Mouse (Mus musculus) thymus, postnatal 25 days (tissue): Measurements from ENCODE around the gene Cyb561d2.
"Not testable (repeated sequence)": the region's sequence is repeated elsewhere in the genome, so short reads cannot be mapped to it uniquely, and the experiment has no call there.

Experiments
- DNase-seq: peaks from one replicate; pipeline ENCODE4 v3.0.0; 2022

Cyb561d2 gene

GRCm38 (mm10) chr9:107541474-107542351 is at the start of gene Cyb561d2, which contains the start of gene Nprl2:
TSS of gene Cyb561d2 (minus strand) at chr9:107542193.
TSS of gene Nprl2 (plus strand) at chr9:107542226.
- peak; percentile 97 for DNase-seq

GRCm38 (mm10) chr9:107590773-107591060 is 48.7 kb upstream of the Cyb561d2 start:
- no peak for DNase-seq

DNA sequence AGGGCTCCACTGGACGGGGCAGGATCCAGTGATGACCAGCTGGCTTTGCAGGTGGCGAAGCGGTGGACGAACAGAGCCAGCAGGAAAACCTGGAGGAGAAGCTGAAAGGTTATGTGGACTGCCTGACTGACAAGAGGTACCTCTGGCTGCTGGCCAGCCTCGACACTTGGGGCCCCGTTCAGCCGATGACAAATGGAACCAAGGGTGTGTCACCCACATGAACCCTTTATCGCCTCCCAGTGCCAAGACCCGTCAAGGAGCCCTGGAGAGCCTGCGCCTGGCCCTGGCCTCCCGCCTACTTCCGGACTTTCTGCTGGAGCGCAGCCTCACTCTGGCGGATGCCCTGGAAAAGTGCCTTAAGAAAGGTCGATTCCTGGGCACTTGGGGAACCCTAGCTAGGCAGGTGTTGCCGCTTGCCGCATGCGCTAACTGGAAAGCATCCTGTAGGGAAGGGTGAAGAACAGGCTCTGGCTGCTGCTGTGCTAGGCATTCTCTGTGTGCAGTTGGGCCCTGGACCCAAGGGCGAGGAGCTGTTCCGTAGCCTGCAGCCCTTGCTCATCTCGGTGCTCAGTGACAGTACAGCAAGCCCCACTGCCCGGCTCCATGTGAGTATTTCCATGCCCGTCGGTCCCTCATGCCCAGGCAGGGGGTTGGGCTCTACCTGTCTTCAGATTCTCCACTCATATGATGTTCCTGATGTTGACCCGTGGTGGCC is 48.2 kb upstream of the Cyb561d2 start:
- DNase-seq = no peak

GRCm38 (mm10) chr9:107587833-107588639 is 46.0 kb upstream of the Cyb561d2 start:
- DNase-seq = no peak

DNA sequence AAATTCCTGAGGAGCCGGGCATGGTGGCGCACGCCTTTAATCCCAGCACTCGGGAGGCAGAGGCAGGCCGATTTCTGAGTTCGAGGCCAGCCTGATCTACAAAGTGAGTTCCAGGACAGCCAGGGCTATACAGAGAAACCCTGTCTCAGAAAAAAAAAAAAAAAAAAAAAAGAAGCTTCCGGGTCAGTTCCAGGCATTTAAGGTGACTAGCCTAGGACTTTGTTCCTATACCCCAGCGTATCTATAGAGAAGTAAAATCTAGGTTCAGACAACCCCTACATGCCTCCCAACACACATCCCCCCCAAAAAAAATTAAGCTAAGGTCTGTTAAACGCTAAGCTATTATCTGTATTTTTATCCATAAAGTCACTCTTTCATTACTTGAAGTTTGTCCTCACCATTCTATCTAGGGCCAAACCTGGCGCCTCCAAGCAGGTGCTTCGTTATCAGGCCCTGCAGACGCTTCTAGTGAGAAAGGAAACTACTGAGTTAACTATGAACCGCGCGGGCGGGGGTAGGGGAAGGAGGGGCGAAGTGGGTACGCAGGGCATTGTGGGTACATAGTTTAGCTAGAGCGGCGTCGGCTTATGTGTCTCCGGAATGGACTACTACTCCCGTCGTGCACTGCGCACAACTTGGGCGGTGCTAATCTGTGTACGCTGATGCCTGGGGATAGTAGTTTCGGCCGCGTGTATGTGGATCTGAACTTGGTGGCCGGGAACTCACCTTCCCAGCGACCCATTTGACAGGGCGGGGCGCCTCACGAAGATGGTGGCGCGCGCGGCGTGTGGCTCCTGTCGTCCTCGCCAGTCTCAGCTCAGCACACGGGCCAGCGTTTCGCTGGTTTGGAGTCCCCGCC is 45.2 kb upstream of the Cyb561d2 start, which contains the start of gene Ifrd2:
Ifrd2 (plus strand) TSS at position 669 of the 859 bp plus-strand sequence.
- peak; percentile 96 for DNase-seq

GRCm38 (mm10) chr9:107586504-107586903 is 44.5 kb upstream of the Cyb561d2 start:
- DNase-seq = no peak

GRCm38 (mm10) chr9:107583174-107583573 is 41.2 kb upstream of the Cyb561d2 start:
- no peak for DNase-seq

- DNase-seq = no peak
Observed at GRCm38 (mm10) chr9:107582509-107583062, 40.6 kb upstream of the Cyb561d2 start.

DNA sequence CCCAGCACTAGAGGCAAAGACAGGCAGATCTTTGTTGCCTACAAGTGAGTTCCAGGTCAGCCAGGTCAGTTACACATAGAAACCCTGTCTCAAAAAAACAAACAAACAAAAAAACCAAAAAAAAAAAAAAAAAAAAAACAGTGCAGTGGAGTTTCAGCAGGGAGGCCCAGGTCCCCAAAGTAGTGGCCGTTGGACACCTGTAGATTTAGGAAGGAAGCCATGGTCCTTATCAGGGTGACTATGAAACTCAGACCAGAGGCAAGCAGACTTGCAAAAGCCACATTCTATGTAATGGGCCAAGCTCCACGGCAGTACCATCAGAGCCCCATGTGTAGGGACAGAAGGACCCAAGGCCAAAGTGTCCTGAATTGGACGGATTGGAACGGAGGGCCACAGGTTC is 39.6 kb upstream of the Cyb561d2 start:
- no peak for DNase-seq

DNA sequence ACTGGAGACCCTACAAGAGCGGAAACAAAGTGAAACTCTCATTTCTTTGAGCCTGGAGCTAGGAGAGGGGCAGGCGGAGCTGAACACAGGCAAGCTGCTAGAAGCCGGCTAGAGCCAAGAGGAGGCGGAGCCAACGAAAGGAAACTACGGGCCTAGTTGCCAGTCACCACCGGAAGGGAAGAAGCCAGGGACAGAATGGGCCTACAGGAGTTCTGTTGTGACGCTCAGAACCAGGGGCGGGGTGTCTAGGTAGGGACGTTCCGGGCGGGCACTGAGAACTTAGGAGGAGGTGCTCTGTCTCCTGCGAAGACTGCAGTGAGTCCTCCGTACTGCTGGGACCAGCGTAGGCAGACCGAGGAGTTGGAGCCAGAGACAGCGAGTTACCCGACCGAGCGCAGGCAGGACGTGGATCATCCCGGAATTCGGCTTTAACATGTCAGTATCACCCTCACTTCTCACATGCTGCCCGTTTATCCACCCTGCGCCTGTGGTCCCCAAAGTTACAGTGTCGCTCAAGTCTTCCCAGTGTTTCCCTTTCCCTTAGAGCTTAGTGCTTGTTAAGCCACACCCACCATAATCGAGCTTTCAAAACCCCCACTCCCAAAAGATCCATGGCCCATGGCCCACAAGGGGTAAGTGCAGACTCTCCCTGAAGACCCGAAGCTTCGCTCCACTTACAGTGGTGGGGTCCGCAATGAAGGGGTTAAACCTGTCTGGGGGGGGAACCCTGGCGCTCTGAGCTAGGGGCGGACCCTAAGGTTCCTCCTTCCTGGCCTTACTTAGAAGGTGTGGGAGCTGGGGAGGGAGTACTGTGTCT is 38.7 kb upstream of the Cyb561d2 start, which contains the start of gene Hyal3:
Hyal3 (plus strand) TSS at position 318 of the 817 bp plus-strand sequence.
- DNase-seq = peak; percentile 87

- DNase-seq = no peak
Observed at GRCm38 (mm10) chr9:107579023-107579900, 37.3 kb upstream of the Cyb561d2 start.

GRCm38 (mm10) chr9:107578587-107578986 is 36.6 kb upstream of the Cyb561d2 start, which contains the start of gene Naa80:
TSS of gene Naa80 (plus strand) at chr9:107578887.
- no peak for DNase-seq

- no peak for DNase-seq
Observed at GRCm38 (mm10) chr9:107577871-107578270, 35.9 kb upstream of the Cyb561d2 start.

DNA sequence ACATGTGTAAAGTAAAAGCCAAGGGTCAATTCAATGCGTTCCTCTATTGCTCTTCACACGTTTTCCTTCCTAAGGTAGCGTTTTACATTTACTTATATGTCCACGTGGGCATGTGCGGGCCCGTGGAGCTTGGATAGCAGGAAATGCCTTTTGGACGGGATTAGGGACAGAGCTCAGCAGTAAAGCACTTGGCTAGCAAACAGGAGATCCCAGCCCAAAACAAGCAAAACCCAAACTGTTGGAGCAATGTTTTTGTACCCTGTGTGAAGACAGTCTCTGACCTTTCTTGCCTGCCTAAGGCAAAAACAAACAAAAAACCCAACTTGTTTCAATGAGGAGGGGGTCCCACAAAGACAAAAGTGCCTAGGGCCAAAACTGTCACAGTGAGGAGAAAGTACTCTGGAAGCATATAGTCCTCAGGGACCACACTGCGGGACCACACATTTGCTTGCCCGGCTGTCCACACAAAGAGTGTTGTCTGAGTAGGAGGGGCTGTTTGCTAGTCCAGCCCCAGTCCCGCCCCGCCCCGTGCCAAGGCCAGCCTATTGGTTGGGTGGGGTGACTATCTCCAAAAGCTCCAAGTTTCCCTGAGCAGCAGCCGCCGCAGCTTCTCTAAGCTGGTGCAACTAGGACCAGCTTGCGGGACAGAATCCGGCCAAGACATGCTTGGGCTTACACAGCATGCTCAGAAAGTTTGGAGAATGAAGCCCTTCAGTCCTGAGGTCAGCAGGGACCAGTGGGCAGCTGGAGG is 34.5 kb upstream of the Cyb561d2 start, which contains the start of gene Hyal1:
Hyal1 (plus strand) TSS at position 571 of the 751 bp plus-strand sequence.
- DNase-seq = no peak

DNA sequence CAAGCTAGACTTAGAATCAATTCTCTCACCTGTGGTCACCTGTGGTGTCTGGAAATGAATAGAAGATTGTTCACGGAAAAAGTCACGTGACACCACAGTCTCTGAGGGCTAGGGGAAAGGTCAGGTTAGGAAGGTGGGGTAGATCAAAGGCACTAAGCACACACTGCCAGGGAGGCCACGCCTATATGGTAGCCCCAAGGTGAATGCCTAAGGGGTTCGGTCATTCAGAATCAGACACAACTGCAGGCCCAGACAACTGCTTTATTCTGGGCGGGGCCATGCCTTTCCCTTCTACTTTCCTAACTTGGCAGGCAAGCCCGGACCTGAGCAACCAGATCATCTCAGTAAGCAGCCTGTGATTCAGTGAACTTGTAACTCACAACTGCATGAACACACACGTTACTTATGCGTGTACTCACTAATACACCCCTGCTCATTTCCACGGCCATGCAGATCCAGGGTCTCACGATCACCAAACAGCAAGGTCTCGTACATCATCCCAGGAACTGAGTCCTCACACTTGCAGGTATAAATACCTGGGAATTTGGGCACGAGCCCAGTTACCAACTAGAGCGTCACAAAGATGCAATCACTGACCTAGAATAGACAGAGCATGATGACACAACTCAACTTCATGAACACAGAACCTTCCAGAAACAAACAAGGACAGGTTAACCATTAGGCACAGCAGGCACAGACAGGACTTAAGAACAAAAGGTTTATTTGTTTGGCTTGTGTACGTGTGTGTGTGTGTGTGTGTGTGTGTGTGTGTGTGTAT is 33.8 kb upstream of the Cyb561d2 start:
- DNase-seq = no peak

- not testable (repeated sequence) for DNase-seq
Observed at GRCm38 (mm10) chr9:107573774-107574173, 31.8 kb upstream of the Cyb561d2 start.

- no peak for DNase-seq
Observed at GRCm38 (mm10) chr9:107572327-107572662, 30.3 kb upstream of the Cyb561d2 start.
